Mouse (Mus musculus) spleen, adult 12 weeks (tissue): Measurements from ENCODE around the gene Fam69a.
"Not testable (repeated sequence)": the region's sequence is repeated elsewhere in the genome, so short reads cannot be mapped to it uniquely, and the experiment has no call there.

Experiments
- DNase-seq: peaks from one replicate; pipeline ENCODE4 v3.0.0; 2022; ENCODE audit warnings: low spot score

Gene Fam69a

DNA sequence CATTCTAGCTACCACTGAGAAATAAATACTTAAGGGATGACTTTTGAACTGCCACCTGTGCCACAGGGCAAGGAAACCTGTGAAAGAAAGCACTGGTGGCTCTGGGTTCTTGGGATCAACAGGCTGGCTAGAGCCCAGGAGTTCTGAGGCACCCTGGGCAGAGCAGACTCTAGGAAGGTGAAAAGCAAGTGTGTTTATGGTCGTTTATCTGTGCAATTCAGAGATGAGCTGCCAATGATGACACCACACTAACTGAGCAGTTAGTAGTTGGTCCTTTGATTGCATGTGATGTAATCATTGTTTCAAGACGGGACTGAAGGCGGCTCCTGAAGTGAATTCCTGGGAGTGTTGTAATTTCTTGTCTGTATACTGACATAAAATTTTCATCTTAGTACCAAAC, 82.6 kb downstream of the Fam69a start:
- no peak for DNase-seq

DNA sequence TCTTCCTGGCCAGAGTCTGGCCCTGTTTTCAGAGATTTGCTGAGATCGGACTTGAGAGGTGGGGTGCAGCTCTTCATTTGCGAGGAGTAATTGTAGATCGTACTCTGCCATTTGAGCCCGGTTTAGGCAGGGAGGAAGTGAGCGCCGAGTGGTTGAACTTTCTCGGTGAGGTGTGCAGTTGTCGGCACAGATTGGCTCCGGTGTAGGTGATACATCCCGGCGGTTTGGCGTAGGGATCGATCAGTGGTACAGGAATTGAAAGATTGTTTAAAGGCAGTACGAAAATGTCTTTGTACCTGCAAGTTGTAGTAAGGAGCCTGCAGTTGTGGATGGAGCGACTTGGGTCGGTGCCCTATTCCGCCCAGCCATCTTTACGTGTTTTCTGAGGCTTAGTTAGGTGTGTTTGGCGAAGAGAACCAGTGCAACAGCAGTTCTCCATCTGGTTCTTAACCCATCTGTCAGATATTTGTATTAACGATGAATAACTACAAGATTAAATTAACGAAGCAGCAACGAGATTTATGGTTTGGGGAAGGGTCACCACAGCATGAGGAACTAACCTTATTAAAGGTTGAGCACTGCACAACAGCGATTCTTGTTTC, 85.8 kb downstream of the Fam69a start:
- no peak for DNase-seq

DNA sequence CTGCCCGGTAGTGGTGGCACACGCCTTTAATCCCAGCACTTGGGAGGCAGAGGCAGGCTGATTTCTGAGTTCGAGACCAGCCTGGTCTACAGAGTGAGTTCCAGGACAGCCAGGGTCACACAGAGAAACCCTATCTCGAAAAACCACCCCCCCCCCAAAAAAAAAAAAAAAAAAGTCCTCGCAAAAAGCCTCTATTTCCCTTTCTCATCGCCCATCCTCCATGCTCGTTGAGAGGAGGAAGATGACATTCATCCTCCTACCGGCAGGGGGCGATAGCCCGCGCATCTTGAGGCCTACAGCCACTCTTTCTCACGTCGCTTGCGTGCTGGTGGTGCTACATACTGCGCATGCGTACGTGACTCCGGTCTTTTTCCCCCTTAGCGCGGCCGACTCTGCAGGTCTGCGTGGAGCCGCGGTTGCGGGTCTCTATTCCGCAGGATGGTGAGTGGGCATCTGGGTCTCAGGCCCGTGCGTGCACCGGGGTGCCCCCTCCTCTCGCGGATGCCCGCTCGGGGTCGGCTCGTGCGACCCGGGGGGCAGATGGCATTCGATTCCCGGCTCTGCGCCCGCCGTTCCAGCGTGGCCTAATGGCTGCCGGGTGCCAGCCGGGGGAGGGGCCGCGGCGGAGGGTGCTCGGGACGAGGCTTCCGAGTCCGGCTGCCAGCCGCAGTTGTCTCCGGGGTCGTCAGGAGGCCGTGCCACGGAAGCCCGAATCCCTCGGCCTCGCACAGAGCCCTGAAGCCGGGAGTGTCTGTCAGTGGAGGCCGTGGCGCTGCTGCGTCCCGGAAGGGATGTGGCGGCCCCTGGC, 86.5 kb downstream of the Fam69a start, which contains the start of gene Rpl5:
Gene Rpl5 (plus strand): TSS at position 297 of the 808 bp plus-strand sequence.
- DNase-seq, result peak; percentile 92

DNA sequence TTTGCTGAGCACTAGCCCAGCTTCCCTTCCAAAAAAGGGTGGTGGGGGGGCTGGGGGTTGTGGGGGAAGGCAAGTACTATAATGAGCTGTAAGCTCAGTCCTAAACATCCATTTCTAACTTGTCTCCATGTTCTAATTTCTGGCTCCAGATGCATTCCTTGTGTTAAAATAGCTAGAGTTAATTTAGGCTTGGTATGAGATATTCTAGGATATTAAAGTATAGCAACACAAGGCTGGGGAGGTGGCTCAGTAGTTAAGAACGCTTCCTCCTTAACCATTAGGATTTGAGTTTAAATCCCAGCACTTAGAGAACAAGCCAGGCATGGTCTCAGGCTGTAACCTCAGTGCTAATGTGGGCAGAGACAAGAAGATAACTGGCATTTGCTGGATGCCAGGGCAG, 90.6 kb downstream of the Fam69a start:
- DNase-seq, result no peak

DNA sequence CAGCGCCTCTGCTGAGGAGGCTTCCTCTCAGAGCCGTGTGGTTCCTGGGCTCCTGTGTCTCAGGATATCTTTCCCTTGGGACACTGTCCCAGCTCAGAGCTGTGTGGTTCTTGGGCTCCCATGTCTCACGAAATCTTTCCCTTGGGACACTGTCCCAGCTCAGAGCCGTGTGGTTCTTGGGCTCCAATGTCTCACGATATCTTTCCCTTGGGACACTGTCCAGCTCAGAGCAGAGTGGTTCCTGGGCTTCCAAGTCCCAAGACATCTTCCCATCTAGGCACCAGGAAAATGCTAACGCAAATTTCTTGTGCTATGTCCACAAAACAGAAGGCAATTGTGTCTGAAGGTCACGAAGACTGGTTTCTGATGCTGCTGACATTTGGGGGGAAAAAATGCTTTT, 92.2 kb downstream of the Fam69a start:
- DNase-seq, result no peak

DNA sequence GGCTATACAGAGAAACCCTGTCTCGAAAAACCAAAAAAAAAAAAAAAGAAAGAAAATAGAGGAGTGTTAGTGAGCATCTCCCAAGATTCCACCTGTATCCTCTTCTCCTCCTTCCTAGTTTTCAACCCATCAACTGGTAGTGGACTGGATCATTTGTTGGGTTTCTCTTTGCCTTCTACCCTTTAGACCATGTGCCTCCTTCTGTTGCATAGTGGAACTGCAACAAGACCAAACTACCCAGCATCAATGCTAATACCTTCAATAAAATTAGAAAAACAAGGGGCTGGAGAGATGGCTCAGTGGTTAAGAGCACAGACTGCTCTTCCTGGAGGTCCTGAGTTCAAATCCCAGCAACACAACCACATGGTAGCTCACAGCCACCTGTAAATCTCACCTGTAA, 95.4 kb downstream of the Fam69a start:
- DNase-seq, result not testable (repeated sequence)

DNA sequence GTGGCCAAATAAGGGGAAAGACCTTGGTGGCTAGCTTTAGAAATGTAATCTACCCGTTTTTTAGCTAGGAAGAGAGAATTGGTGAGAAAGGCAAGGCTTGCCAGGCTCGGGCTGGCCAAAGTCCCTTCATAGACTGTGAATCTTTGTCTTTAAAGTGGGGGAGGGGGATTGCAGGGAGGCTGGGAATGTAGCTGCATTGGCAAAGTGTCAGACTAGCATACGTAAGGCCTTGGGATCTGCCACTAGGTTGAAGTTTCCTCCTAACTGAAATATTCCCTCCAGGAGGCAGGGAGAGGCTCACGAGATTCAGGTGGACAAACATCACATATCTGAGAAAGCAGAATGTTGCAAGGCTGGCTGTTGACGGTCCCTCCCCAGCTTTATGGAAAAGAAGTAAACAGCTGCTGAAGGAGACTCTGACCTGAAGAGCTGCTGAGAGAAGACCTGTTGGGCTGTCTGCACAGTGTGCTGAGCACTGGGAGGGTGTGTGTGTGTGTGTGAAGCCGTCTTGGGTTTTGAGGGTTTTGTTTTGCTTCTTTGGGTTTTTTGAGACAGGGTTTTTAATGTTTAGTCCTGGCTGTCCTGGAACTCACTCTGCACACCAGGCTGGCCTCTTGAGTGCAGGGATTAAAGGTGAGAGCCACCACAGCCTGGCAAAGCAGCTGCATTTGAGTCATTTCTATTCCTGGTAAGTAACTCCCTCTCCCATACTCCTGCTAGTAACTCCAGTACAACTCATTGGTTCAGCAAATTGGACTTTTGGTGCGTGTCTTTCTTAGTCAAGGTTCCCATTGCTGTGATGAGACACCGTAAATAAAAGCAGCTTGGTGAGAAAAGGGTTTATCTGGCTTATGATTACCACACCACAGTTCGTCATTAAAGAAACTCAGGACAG, 96.6 kb downstream of the Fam69a start:
- DNase-seq, result no peak

DNA sequence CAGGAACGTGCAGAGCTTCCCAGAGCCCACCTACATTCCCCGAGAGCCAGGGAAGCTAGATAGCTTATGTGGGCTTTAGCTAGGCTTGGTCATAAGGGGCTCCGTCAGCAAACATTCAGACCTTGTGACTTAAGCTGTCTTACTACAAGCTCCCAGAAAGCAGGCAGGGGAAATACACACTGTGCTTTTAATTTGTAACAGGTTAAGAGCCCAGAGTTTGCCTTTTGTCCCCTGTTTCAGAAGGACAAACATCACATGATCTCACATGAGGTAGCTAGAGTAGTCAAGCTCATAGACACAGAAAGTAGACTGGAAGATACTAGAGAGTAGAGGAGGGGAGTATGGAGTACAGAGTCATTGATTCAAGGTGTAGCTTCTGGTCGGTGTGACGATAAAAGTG, 106.2 kb downstream of the Fam69a start:
- no peak for DNase-seq

DNA sequence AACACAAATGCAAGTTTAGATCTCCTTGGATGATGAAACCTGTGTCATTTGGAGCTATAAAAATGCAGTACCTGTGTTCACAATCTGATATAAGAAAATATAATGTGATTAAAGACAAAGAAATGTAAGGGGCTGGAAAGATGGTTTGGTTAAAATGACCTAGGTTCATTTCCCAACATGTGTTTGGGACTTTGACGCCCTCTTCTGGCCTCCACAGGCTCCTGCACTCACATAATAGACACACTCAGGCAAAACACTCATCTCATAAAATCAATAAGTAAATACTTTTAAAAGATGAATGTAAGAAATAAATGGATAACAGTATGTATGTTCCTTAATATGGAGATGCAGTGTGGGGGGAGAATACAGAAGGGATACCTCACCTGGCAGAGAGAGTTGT, 109.8 kb downstream of the Fam69a start:
- no peak for DNase-seq

DNA sequence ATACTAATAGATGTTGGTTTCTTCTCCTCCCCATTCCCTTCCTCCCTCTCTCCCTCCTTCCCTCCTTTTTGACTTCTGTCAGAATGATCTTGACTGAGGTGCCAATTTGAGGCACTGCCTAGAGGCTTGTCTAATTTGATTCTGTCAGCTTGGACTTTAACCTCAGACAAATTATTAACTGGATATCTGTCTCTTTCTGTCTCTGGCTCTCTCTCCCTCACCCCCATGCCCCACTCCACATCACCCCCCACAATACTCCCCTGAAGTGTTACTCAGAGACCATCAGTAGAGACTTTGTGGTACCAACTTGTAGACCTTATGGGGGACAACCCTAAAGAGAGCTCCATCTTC, 111.6 kb downstream of the Fam69a start:
- DNase-seq, result no peak

DNA sequence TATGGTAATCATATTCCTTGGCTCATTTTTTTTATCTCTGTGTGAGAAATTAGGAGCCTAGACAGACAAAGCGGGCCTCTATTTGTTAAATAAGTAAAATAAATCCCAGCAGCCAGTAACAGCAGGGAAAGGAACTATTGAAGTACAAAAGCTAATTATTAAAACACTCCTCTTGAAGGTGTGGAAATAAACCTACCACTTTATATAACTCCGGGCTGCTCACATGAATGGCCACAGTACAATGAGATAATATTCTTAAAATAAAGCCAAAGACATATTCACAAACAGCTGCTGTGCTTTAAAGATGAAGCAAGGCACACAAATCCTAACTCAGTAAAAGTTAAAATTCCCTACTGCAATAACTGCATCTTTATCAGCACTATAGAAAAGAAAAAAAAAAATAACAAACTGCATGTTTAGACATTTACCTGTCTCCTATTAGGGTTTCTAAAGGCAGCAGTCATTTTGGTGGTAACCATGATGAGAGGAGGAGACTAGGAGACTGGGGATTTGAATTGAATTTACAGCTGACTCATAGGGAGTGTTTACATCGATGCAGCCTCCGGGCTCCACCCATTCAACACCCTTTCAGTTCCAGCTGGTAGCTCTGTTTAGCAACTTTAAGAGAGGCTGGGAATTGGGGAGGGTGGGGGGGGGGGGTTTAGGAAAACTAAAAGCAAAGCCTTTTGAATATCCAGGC, 112.2 kb downstream of the Fam69a start, which contains the start of gene Evi5:
Gene Evi5 (minus strand): TSS at position 547 of the 700 bp plus-strand sequence.
- no peak for DNase-seq

DNA sequence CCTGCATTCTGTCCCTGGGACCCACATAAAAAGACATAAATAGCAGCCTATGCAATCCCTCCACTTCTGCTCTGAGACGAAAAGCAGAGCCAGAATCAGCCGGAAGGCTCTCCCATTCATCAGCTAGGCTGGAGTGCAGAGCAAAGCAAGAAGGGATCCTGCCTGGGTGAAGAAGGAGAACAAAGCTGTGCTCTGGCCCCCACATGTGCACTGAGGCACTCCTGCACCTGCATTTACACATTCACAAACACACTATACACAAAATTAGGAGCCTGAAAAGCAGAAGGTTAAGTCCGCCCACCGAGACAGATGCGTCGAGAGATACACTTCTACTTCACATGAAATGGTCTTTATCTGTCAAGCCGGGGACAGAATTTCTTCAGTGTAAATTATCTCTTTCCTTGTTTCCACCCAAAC, 113.0 kb downstream of the Fam69a start:
- DNase-seq, result peak; percentile 56

DNA sequence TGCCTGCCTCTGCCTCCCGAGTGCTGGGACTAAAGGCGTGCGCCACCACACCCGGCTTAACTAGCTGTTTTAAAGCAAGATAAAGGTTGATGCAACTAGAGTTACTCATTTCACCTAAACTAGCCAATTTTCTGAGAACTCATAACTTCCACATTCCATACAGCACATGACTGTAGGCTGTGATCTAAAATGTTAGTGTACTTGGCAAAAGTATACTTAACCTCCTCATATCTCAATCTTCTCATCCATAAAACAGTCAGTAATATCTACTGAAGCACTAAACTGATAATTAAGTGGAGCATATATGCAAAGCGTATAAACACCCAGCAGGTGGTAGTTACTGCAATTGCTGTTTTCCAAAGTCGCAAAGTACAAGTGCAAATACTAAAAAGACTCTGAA, 113.6 kb downstream of the Fam69a start:
- no peak for DNase-seq

DNA sequence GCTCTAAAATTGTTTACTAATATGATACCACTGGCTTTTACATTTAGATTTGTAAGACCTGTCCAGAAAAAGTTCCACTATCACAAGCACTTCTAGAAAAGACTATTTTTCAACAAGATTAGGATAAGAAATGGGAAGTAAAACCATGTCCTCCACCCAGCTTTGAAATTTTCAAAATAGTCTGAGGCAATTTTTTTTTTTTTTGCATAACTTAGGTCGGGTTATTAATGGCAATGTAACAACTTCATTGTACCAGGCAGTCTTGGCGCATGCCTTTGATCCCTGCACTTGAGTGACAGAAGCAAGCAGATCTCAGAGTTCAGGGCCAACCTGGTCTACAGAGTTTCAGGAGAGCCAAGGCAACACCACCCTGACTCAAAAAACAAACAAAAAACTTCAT, 117.2 kb downstream of the Fam69a start:
- DNase-seq, result no peak

DNA sequence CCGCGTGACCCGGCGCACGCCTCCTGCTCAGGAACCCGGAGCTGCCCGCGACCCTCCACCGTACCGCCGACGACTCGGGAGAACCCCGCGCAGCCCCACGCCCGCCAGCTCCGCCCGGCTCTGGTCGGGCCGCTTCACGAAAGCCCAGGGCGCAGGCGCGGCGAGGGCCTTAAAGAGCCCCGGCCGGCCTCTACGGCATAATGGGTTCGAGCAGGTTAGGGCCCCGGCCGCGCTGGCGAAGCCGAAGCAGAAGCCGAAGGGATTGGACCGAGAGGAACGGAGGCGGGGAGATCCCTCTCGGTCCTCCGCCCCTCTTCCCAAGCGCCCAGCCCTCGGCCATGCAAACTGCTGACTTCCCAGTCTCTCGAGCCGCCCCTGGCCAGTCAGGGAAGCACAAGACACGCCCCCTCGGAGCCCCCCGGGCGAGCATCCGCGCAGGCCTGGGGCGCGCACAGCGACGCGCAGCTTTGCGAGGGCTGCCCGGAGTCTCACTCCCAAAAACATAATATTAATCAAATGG, 117.9 kb downstream of the Fam69a start:
- DNase-seq, result peak; percentile 68

DNA sequence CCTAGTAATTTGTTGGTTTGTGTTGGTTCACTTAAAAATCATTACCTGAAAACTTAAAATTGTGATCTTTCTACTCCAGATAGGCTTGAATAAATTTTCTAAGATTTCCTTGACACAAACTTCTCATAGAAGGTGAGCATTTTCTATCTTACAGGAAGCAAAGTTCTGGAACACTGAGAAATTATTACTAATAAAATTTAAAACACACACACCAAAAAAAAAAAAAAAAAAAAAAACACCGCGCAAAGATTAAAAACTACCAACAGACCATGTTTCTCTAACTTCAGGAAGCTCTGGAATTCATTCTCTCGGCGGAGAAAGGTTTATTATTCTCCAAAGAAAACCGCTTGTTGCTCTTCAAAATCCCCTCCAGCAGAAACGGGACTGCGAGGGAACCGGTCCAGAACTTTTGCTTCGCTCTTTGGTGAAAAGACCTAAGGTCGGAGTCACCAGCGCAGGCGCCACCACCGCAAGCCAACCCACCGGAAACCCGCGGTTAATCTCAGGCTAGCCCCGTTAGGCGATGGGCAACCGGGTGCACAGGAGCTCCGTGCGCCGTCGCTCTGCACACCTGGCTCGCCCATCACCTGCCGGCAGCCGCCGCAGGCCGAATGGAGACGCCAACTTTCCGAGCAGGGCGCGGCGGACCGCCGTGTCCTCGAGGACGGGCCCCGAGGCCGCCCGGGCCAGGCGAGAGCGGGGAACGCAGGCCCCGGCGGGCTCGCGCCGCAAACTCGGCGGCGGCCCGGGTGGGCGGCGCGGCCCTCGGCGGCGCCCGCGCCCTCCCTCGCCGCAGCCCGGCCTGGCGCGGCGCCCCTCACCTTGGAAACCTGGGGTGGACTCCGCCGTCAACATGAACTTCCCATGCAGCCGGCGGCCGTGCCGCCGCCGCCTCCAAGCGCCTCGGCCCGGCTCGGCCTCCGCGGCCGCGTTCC, 118.6 kb downstream of the Fam69a start:
- peak; percentile 57 for DNase-seq

DNA sequence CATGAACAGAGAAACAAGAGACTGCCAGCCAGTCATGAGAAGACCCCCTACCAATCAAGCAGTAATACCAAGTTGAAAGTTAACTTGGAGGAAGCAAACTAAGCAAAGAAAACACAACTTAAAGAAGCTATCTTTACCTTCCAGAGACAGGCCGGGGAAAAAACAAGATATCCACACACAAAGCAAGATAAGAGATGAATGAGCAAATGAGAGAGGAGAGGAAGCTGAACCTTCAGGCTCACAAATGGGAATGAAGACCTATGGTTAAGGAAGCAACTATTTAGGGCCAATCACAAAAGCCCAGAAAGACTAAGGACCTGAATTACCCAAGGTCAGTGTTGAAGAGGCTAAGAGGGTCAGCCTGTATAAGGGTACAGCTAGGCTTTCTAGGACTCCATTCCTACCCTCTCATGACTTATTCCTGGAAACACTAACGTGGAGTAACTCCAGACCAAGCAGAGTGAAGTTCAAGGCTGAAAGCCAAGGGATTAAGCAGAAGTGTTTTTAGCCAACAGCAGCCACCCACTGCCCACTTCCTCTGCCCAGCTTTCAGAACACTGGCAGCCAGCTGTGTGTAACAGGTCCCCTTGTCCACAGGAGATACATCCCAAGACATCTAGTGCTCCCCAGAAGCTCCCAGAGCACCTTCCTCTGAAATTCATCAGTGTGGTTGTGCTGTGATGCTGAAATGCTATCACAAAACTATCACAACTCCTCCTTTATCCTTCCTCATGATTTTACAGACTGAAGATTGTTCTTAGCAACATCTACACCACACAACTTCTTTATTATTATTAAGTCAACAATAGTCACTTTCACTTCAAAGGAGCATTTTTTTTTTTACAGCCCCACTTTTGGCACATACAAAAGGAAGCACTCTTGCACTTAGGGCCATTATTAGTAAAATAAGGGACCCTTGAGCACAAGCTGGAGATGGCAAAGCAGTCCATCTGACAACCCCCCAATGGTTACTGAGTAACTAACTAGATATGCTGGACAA, 120.5 kb downstream of the Fam69a start:
- no peak for DNase-seq

DNA sequence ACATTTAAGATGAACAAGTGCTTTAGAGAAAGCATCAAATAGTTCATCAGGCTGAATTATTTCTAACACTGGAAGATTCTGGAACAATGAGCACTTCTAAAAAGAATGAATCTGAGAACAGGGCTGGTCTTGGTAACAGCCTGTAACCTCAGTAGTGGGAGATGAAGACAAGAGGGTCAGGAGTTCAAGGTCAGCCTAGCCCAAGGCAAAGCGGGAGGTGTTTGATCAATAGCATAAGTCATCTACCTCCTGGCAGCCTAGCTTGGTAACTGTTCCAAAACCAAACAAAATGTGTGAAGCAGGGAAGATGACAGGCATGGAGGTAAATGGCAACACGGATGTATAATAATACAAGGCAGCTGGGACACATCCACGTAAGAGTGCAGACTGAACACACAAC, 122.9 kb downstream of the Fam69a start:
- DNase-seq, result no peak

DNA sequence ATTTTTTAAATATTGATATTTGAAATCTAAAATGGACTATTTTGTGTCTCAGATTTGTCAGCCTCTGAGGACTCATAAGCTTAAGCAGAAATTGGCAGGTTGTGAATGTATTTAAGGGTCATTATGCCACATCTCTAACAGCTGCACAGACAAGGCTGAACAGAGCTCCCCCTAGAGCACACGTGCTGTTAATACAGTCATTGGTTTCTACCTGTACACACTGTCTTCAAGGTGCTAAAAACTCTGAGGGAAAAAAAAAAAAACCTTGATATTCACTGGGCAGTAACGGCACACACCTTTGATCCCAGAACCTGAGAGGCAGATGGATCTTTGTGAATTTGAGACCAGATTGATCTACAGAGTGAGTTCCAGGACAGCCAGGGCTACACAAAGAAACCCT, 127.9 kb downstream of the Fam69a start:
- DNase-seq, result no peak
